Mouse (Mus musculus): ENCODE measurements around the gene Runx2. TPM values are rescaled to one million over a fixed set of nuclear protein-coding genes. Genes with fewer than 3 reads are reported as not detected.
A peak's percentile ranks its signal among the peaks of the same experiment; 100 is the strongest.

Runx2 gene
- polyA plus RNA-seq, 2 experiments, result 16.5 to 27.5 TPM

- Histone ChIP-seq H3K9me3 (ENCODE audit: control insufficient read depth, low read length) (no peaks in the 10 kb centered on the region), H3K4me3 (replicated peaks; ENCODE audit: low read length) (no peak overlapping the region), H3K27me3 (ENCODE audit: control insufficient read depth, insufficient read depth, low read length) (no peaks in the 10 kb centered on the region), H3K9ac (ENCODE audit: low read depth, low read length, severe bottlenecking) (no peak overlapping the region), H3K4me2 (replicated peaks; ENCODE audit: low read depth, low read length, severe bottlenecking) (no peak overlapping the region), H3K36me3 (ENCODE audit: control insufficient read depth, insufficient read depth, low read length) (no peaks in the 10 kb centered on the region), H3K27ac (replicated peaks; ENCODE audit: low read depth, low read length) (no peak overlapping the region), H3K4me1 (ENCODE audit: control insufficient read depth, insufficient read depth, low read length) (no peaks in the 10 kb centered on the region)
- 82% methylated on average over 4 of the region's 4 CpGs for WGBS
- no peak for TF ChIP-seq POLR2A (IDR thresholded peaks at IDR 0.05; ENCODE audit: borderline replicate concordance, extremely low read depth, insufficient read depth, insufficient read length)
- ATAC-seq (ENCODE audit: low FRiP score, low read depth) (no peak), DNase-seq (ENCODE audit: low spot score) (no peak)
Observed at GRCm38 (mm10) chr17:44631577-44631976, 183.0 kb downstream of the Runx2 start.

- TF ChIP-seq POLR2A (IDR thresholded peaks at IDR 0.05; ENCODE audit: borderline replicate concordance, extremely low read depth, insufficient read depth, insufficient read length), result no peak
- no peaks in the 10 kb centered on the region for H3K27me3 ChIP-seq (ENCODE audit: control insufficient read depth, insufficient read depth, low read length)
- WGBS, result 93% methylated on average over 6 of the region's 6 CpGs
Observed at GRCm38 (mm10) chr17:44627317-44627716, 187.3 kb downstream of the Runx2 start.

GRCm38 (mm10) chr17:44623707-44624106, 190.9 kb downstream of the Runx2 start:
- Histone ChIP-seq H3K9me3 (ENCODE audit: control insufficient read depth, low read length) (no peaks in the 10 kb centered on the region), H3K36me3 (ENCODE audit: control insufficient read depth, insufficient read depth, low read length) (no peaks in the 10 kb centered on the region), H3K4me1 (ENCODE audit: control insufficient read depth, insufficient read depth, low read length) (peaks cover 7% of the 10 kb centered on the region), H3K9ac (ENCODE audit: low read depth, low read length, severe bottlenecking) (no peak overlapping the region), H3K27ac (replicated peaks; ENCODE audit: low read depth, low read length) (no peak overlapping the region), H3K4me2 (replicated peaks; ENCODE audit: low read depth, low read length, severe bottlenecking) (no peak overlapping the region), H3K4me3 (replicated peaks; ENCODE audit: low read length) (no peak overlapping the region), H3K27me3 (ENCODE audit: control insufficient read depth, insufficient read depth, low read length) (no peaks in the 10 kb centered on the region)
- no peak for DNase-seq (ENCODE audit: low spot score)
- TF ChIP-seq POLR2A (IDR thresholded peaks at IDR 0.05; ENCODE audit: borderline replicate concordance, extremely low read depth, insufficient read depth, insufficient read length), result no peak
- no peak for ATAC-seq (ENCODE audit: low FRiP score, low read depth)
- 76% methylated on average over 2 of the region's 2 CpGs for WGBS

More at GRCm38 (mm10) chr17:44627317-44627716, 187.3 kb downstream of the Runx2 start:
- H3K4me1 ChIP-seq (ENCODE audit: control insufficient read depth, insufficient read depth, low read length), result peaks cover 3% of the 10 kb centered on the region; the same call in 1 of the 2 replicates
- H3K4me2 ChIP-seq (replicated peaks; ENCODE audit: low read depth, low read length, severe bottlenecking), result no peak overlapping the region
- ATAC-seq (ENCODE audit: low FRiP score, low read depth), result no peak
- no peak overlapping the region for H3K27ac ChIP-seq (replicated peaks; ENCODE audit: low read depth, low read length)
- H3K4me3 ChIP-seq (replicated peaks; ENCODE audit: low read length), result no peak overlapping the region
- no peak overlapping the region for H3K9ac ChIP-seq (ENCODE audit: low read depth, low read length, severe bottlenecking)
- DNase-seq (ENCODE audit: low spot score), result no peak
- no peaks in the 10 kb centered on the region for H3K9me3 ChIP-seq (ENCODE audit: control insufficient read depth, low read length)
- no peaks in the 10 kb centered on the region for H3K36me3 ChIP-seq (ENCODE audit: control insufficient read depth, insufficient read depth, low read length)

- ATAC-seq (ENCODE audit: low FRiP score, low read depth) (no peak), DNase-seq (ENCODE audit: low spot score) (no peak)
- Histone ChIP-seq H3K4me3 (replicated peaks; ENCODE audit: low read length) (no peak overlapping the region), H3K36me3 (ENCODE audit: control insufficient read depth, insufficient read depth, low read length) (no peaks in the 10 kb centered on the region), H3K27ac (replicated peaks; ENCODE audit: low read depth, low read length) (no peak overlapping the region), H3K9me3 (ENCODE audit: control insufficient read depth, low read length) (no peaks in the 10 kb centered on the region), H3K4me2 (replicated peaks; ENCODE audit: low read depth, low read length, severe bottlenecking) (no peak overlapping the region), H3K27me3 (ENCODE audit: control insufficient read depth, insufficient read depth, low read length) (no peaks in the 10 kb centered on the region), H3K9ac (ENCODE audit: low read depth, low read length, severe bottlenecking) (no peak overlapping the region), H3K4me1 (ENCODE audit: control insufficient read depth, insufficient read depth, low read length) (peaks cover 7% of the 10 kb centered on the region)
- 64% methylated on average over 8 of the region's 8 CpGs for WGBS
- TF ChIP-seq POLR2A (IDR thresholded peaks at IDR 0.05; ENCODE audit: borderline replicate concordance, extremely low read depth, insufficient read depth, insufficient read length), result no peak
Observed at GRCm38 (mm10) chr17:44623271-44623670, 191.3 kb downstream of the Runx2 start.

DNA sequence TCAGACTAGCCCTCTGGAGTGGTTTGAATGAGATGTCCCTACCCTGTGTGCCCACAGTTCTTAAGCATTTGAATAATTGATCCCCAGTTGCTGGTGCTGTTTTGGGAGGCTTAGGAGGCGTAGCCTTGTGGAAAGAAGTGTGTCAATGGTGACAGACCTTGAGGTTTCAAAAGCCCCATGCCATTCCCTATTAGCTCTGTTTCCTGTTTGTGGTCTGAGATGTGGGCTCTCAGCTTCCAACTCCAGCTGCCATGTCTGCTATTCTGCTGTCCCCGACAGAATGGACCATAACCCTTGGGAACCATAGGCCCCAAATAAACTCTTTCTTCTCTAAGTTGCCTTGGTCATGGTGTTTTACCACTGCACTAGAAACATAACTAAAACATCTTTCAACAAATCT, 194.1 kb downstream of the Runx2 start:
- peaks cover 12% of the 10 kb centered on the region for H3K4me1 ChIP-seq (ENCODE audit: control insufficient read depth, insufficient read depth, low read length)
- TF ChIP-seq POLR2A (IDR thresholded peaks at IDR 0.05; ENCODE audit: borderline replicate concordance, extremely low read depth, insufficient read depth, insufficient read length), result no peak
- no peak for DNase-seq (ENCODE audit: low spot score)
- no peak for ATAC-seq (ENCODE audit: low FRiP score, low read depth)
- no peak overlapping the region for H3K4me2 ChIP-seq (replicated peaks; ENCODE audit: low read depth, low read length, severe bottlenecking)
- 90% methylated on average over 2 of the region's 2 CpGs for WGBS
- no peak overlapping the region for H3K27ac ChIP-seq (replicated peaks; ENCODE audit: low read depth, low read length)
- no peaks in the 10 kb centered on the region for H3K9me3 ChIP-seq (ENCODE audit: control insufficient read depth, low read length)
- H3K36me3 ChIP-seq (ENCODE audit: control insufficient read depth, insufficient read depth, low read length), result no peaks in the 10 kb centered on the region
- H3K4me3 ChIP-seq (replicated peaks; ENCODE audit: low read length), result no peak overlapping the region
- H3K27me3 ChIP-seq (ENCODE audit: control insufficient read depth, insufficient read depth, low read length), result no peaks in the 10 kb centered on the region
- H3K9ac ChIP-seq (ENCODE audit: low read depth, low read length, severe bottlenecking), result no peak overlapping the region

- ATAC-seq (ENCODE audit: low FRiP score, low read depth) (no peak; the same call in 1 of the 2 replicates), DNase-seq (ENCODE audit: low spot score) (no peak)
- Histone ChIP-seq H3K9ac (ENCODE audit: low read depth, low read length, severe bottlenecking) (no peak overlapping the region), H3K4me2 (replicated peaks; ENCODE audit: low read depth, low read length, severe bottlenecking) (peak overlapping the region; percentile 44), H3K4me1 (ENCODE audit: control insufficient read depth, insufficient read depth, low read length) (peaks cover 14% of the 10 kb centered on the region), H3K27ac (replicated peaks; ENCODE audit: low read depth, low read length) (no peak overlapping the region), H3K36me3 (ENCODE audit: control insufficient read depth, insufficient read depth, low read length) (no peaks in the 10 kb centered on the region), H3K9me3 (ENCODE audit: control insufficient read depth, low read length) (no peaks in the 10 kb centered on the region), H3K27me3 (ENCODE audit: control insufficient read depth, insufficient read depth, low read length) (no peaks in the 10 kb centered on the region), H3K4me3 (replicated peaks; ENCODE audit: low read length) (peak overlapping the region; percentile 16)
- TF ChIP-seq POLR2A (IDR thresholded peaks at IDR 0.05; ENCODE audit: borderline replicate concordance, extremely low read depth, insufficient read depth, insufficient read length), result no peak
- 14% methylated on average over 11 of the region's 11 CpGs for WGBS
Observed at GRCm38 (mm10) chr17:44618691-44619090, 195.9 kb downstream of the Runx2 start.
